Mouse (Mus musculus) heart, postnatal 0 days (tissue): ENCODE data around the gene Clec3a.

Source experiments
- CTCF ChIP-seq: IDR thresholded peaks from 2 replicates; pipeline ENCODE4 v1.5.1; 2016; ENCODE audit warnings: antibody characterized with exemption, control low read depth, low read depth
- EP300 ChIP-seq: IDR thresholded peaks from 2 replicates; pipeline ENCODE4 v1.6.1; 2016; ENCODE audit warnings: antibody characterized with exemption, low read depth

GRCm38 (mm10) chr8:114421544-114421943 lies 3.7 kb downstream of the Clec3a start:
- no peak for TF ChIP-seq CTCF
- TF ChIP-seq EP300: no peak
